Mouse (Mus musculus): ENCODE data around the gene Ttn.

The Ttn gene

DNA sequence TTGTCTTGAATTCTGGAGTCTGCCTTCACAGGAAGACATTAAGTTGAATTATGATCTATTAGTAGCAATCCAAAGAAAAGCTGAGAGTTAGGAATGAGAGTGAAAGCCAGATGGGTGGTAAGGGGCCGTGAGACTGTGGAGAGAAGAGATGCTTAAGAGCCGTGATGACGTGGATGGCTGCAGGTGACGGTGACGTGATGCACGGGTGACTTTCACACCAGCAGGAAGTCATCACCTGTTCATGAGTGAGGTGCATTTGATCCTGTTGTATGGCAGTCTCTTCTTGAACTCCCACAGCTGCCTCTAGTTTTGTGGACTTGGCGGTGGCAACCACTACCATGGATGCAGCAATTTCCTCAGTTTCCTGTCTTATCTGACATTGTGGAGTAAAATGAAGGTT, 16.8 kb downstream of the Ttn start:
- no peak for DNase-seq (ENCODE audit: extremely low spot score, low read depth, low spot score)

DNA sequence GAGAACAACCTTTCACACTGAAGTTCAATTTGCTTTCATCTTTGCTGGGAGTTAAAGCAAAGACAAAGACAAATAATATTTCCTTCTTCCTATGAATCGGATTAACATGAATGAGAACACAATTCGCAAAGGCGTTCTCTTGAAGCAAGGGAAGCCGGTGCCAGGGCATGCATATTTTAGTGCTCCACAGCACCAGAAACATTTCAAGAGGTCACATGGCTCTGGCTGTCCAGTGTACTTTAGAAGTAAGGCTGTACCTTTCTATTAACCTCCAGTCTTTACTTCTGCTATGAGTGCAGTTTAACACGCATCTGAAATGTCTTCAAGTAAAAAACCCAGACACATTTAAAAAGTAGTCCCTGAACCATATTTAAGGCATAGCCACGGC, 20.3 kb downstream of the Ttn start:
- DNase-seq (ENCODE audit: extremely low spot score, low read depth, low spot score), result no peak

DNA sequence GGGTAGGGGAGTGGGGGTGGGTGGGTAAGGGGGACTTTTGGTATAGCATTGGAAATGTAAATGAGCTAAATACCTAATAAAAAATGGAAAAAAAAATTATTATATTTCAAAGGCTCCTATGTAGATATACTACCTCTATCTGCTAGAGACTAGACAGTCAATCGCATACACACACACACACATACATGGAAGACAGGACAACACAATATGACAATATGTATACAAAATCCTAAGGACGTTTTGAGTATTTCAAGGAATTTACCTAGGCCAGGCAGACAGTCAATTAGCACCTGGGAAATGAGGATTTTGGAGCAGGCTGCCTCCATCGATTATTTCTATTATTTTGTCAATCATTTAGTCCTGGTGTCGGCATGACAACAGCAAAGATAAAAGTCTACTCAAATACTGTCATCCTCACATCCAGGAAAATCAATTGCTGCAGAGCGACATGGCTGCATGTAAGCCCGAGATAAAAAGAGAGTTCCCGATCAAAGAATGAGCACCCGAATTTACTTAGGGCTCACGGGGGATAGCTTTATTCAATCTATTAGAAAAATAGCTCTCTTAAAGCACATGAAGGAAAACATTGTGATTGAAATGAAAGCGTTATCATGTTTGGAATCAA, 20.8 kb downstream of the Ttn start:
- no peak for DNase-seq (ENCODE audit: extremely low spot score, low read depth, low spot score)

DNA sequence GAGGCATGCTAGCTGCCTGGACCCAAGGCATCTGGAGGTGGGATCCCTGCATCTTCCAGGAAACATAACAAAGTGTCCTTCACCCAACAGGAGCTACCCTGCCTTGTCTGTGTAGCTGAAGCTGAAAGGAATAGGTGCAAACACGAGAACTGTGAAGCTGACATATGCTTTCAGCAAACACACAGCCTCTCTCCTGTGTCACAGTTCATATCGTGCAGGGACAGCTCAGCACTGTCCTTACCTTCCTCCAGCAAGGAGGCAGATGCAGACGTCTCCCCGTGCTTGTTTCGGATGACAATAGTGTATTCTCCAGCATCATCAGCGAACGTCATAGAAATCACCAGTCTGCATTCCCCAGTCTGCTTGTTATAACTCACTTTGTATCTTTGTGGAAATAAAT, 32.6 kb downstream of the Ttn start:
- DNase-seq (ENCODE audit: extremely low spot score, low read depth, low spot score), result no peak

DNA sequence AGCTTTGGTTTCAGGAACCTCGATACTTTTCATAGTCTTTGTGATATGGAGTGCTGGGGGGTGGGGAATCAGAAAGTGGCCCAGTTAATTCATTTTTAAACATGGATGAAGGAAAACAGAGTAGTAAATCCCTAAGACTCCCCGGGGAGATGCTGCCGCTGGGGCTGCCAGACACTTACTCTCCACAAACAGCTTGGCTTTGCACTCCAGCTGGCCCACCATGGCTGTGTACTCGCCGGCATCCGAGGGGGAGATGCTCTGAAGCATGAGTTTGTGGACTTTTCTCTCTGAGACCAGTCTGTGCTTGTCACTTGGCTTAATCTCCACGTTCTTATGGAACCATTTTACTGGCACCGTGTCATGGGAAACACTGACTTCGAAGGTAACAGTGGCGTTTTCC, 43.8 kb downstream of the Ttn start:
- DNase-seq (ENCODE audit: extremely low spot score, low read depth, low spot score), result no peak

DNA sequence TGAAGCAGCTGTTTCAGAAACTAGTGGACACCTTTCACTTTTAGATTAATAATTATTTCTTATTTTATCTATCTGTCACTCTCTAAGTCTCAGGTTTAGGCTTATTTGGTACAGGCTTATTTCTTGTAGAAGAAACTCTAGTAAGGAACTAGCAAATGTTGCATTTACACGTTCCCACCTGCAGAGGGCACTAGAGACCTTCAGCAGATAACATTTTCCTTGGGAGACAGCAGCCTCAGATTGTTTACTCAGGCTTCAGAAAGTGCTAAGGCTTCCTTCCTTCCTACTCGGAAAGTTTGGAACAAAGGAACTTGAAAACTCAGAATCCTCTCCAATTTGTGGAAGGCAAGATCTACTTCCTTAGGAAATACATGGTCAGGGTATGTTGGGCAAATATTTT, 52.6 kb downstream of the Ttn start:
- DNase-seq (ENCODE audit: extremely low spot score, low read depth, low spot score), result peak; percentile 66

DNA sequence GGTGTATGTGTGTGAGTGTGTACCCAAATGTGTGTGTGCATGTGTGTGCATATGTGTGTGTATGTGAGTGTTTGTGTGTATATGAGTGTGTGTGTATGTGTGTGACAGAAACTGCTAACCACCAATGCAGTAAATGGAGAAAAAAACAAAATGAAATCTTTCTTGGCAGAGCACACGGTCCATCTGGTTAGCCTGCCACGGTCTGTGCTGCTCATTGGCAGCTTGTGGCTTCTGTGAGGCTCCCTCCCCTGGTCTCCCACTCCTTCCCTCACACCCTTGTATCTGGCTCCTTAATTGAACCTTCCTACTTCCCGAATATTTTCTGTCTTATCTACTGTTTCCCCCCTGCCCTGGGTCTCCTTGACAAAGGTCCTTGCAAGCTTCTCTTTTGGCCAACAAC, 53.5 kb downstream of the Ttn start:
- DNase-seq (ENCODE audit: extremely low spot score, low read depth, low spot score), result no peak

DNA sequence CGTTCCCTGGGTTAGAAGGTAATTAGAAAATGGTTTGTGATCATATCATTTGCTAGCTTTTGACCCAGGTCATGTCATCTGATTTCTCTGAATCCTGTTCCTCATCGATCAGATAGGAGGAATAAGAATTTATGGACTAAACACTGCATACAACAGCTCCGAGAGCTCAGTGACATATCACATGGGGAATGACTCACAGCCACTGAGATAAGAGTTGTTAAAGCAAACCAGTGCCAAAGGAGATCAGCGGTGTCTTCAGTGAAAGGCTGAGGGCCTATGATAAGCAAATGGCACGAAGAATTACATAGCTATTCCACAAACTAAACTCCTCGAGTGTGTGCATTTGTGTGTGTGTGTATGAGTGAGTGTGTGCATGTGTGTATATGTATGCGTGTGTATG, 54.0 kb downstream of the Ttn start:
- DNase-seq (ENCODE audit: extremely low spot score, low read depth, low spot score), result no peak

DNA sequence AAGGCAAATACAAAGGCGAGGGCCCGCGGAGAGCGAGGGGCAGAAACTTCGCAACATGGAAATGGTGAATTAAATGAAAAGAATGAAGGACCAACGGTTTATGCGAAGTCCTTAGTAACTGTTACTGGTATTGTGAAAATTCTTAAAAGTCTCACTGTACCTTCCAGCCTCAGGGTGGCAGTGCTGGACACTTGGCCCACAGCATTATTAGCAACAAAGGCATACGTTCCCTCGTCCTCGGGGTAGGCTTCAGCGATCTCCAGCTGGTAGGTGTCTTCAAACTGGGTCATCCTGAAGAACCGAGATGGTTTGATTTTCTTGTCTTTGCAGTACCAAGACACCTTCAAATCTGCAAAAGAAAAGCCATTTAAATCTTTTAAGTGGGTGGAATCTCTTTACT, 55.4 kb downstream of the Ttn start:
- no peak for DNase-seq (ENCODE audit: extremely low spot score, low read depth, low spot score)

DNA sequence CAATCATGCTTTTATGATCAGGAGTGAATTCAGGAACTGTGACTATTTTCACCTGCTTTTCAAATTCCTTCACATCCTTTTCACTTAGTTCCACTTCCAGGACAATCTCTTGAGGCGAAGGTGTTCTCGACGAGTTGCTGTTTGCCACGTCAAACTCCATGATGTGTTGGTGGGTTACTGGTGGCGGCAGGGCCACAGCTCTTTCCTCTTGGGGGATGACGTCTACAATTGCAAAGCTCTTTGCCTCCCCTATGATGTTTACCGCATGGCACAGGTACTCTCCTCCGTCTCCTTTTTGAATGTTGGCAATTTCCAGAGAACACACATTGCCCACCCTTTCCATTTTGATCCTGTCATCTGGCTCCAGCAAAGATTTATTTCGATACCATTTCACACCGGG, 67.4 kb downstream of the Ttn start:
- no peak for DNase-seq (ENCODE audit: extremely low spot score, low read depth, low spot score)

DNA sequence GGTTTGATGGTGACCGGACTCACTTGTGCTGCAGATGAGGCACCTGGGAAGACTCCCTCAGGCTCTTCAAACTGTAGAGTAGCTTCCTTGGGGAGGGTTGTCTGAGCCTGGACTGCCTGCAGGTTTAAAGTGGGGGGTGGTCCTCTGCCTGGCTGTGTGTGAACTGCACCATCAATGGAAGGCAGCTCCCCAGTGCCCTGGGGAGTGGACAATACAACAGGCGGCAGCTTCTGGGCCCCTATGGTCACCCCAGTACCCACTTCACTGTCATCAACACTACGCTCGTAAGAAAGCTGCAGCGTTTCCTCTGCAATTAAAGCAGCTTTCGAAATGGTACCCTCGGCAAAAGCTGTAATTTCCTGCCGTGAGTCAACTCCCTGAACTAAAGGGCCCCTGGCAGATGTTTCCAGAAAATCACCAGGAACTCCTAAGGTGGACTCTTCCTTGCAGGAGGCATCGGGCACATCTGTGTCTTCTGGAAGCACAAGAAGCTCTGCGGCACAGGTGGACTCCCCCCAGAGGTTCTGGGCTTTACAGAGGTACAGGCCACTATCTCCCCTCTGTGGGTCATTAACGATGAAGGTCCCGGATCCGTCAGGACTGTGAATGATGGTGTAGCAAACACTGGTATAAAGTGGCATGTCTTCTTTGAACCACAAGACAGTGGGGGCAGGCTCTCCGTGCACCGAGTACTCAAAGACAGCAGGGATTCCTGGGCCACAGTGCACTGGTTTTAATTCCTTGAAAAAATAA, 73.5 kb downstream of the Ttn start:
- no peak for DNase-seq (ENCODE audit: extremely low spot score, low read depth, low spot score)

DNA sequence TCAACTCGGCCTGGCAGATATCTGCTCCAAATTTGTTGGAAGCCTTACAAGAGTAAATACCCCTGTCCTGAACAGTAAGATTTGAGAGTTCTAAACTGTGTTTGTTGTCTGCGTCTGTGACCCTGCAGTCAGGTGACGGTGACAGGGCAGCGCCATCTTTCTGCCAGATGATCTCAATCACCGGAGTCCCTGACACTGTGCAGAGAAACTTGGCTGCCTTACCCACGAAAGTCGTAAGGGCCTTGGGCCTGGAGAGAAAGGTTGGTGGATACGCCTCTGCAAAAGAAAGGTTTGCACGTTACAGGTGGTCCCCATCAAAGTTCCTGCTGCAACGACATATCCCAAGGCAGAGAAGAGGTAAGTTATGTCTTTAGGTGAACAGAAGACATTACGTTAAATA, 79.0 kb downstream of the Ttn start:
- DNase-seq (ENCODE audit: extremely low spot score, low read depth, low spot score), result no peak

DNA sequence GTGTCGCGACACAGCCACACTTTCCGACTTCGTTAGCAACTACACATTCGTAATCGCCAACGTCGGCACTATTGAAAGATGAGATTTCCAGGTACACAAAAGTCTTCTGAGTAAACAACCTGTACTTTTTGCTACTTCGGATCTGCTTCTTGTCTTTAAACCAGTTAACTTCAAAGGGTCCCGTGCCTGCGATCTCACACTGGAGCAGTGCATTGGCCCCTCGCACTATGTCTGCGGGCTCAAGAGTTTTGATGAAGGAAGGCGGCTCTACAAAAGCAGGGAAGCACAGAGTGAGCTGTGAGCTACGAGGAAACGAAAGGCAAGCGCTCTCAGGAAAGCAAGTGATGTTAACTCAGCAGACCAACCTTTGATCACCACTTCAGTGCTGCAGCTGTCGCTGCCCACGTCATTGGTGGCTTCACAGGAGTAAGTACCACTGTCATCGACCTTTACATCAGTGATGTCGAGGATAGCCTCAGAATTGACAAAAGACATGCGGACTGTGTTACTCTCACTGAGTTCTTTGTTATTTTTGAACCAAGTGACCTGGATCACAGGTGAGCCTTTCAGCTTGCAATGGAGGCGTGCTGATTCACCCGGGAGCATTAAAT, 80.8 kb downstream of the Ttn start:
- DNase-seq (ENCODE audit: extremely low spot score, low read depth, low spot score), result no peak

DNA sequence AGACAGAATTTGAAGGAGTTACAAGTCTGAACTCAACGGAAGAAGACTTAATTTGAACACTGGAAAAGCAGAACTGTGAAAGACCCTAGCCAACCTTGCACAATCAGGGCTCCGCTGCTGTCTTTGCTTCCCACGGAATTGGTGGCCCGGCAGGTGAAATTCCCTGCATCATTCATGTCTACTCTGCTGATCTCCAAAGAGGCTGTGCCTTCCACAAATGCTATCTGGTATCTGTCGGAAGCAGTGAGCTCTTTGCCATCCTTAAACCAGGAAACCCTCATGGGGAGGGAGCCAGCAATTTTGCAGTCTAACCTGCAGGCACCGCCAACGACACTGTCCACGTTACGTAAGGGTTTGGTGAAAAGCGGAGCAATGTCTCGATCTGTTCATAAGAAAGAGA, 82.5 kb downstream of the Ttn start:
- DNase-seq (ENCODE audit: extremely low spot score, low read depth, low spot score), result no peak

DNA sequence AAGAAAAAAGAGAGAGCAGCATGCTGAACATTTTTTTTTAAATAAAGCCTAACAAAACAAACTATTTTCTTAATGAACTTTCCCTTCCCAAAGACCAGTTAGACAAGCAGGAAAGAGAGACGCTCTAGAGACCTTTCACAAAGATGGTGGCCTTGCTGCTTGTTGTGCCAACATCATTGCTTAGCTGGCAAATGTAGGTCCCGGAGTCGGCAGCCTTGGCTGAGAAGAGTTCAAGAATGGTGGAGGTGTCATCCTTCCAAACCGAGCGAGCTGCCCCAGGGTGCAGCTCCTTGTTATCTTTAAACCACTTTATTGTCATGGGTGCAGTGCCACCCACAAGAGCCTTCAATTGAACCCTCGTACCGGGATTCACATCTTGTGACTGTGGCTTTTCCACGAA, 85.4 kb downstream of the Ttn start:
- no peak for DNase-seq (ENCODE audit: extremely low spot score, low read depth, low spot score)

DNA sequence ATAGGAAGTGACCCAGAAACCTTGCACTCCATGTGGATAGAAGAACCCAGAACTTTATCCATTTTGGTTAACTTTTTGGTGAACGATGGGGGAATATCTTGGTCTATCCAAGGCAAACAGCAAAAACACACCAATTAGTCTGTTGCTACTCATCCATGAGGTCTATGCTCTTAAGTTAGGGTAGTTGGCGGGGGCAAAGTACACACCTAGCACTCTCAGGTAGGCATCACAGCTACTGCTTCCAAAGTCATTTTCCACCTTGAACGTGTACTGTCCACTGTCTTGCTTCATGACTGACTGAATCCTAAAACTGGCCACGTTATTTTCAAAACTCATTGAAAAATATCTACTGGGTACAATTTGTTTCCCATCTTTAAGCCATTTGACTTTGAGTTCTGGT, 87.0 kb downstream of the Ttn start:
- no peak for DNase-seq (ENCODE audit: extremely low spot score, low read depth, low spot score)

DNA sequence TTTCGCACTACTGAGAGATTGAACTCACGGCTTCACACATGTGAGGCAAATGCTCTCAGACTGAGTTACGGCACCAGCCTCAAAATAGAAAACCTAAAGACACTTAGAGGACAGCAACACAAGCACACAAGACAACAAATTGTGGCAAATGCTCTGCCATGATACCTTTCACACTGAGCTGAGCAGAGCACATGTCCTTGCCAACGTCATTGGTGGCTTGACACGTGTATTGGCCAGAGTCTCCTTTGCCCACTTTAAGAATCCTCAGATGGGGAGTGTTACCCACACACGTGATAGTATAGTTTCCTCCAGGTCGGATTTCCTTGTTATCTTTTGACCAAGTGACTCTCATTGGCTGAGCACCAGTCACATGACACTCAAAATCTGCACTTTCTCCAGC, 93.6 kb downstream of the Ttn start:
- no peak for DNase-seq (ENCODE audit: extremely low spot score, low read depth, low spot score)

DNA sequence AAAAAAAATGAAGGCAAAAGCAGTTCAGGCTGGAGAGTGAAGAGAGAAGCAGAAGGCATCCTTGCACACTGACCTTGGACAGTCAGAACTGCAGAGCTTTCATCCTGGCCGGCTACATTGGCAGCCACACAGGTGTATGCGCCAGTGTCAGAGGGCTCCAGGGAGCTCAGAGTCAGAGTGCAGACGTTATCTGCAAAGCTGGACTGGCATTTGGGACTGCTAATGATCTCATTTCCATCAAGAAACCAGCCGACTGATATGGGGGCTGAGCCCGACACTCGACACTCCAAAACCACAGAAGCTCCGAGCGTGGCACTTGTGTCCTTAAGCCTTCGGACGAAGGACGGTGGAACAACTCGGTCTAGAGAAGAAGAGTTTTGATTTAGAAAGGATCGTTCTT, 96.5 kb downstream of the Ttn start:
- DNase-seq (ENCODE audit: extremely low spot score, low read depth, low spot score), result no peak

DNA sequence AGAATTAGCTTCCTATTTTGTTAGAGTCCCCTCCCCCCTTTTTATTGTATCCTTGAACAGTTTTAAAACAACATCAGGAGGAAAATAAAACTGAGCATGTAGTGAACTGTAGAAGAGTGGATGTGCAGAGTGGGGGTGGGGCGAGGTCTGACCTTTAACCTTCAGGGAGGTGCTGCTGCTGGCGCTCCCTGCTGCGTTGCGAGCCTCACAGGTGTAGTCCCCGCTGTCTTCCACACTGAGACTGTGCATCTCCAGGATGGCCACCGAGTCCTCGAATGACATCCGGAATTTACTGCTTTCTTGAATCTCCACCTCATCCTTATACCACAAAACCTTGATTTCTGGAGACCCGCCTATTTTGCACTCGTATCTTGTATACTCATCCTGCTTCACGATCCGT, 100.9 kb downstream of the Ttn start:
- no peak for DNase-seq (ENCODE audit: extremely low spot score, low read depth, low spot score)

DNA sequence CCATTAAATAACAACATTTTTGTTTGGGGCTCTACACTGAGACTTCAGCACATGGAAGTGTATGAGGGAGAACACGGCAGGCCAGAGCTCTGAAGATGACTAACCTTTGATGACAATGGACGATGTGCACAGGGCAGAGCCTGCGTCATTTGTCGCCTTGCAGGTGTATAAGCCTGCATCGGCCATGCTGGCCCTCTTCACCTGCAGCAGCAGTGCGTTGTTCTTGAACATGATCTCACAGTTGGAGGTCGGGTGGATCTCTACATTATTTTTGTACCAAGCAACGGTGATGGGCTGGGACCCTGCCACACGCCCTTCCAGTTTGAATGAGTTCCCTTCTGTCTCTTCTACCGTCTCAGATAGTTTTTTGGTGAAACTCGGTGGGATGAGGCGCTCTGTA, 106.8 kb downstream of the Ttn start:
- DNase-seq (ENCODE audit: extremely low spot score, low read depth, low spot score), result no peak

DNA sequence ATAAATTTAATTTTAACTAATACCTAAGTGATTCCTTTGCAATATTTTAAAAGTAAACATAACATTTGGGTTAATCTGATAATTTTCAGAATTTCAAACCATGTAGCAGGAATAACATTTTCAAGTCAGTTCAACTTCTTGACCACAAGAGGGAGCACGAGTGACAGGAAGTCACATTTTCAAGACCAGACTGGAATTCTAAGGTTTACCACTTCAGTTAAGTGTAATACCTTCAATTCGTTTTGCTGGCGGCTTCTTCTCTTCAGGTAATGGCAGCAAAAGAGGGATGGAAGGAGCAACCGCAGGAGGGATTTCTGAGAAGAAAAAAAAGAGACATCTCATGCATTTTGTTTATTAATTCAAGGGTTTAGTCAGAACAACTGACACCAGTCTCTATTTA, 115.4 kb downstream of the Ttn start:
- DNase-seq (ENCODE audit: extremely low spot score, low read depth, low spot score), result peak; percentile 53

DNA sequence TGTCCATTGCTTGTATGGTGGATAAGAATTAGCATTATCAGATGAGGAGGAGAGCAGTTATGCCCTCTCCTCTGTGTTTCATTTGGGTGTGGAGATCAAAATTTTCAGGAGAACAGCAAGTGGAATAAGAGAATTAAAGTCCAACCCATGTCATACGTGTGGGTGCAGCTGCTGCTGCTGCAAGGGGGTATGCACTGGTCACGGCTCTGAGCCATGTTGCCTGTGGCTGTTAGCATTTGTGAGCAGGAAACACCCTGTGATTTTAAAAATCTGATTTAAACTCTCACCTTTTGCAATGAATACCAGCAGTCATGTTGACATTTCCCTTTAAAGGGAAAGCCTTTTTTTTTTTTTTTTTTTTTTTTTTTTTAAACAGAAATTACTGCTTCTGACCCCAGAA, 116.8 kb downstream of the Ttn start:
- DNase-seq (ENCODE audit: extremely low spot score, low read depth, low spot score), result no peak

DNA sequence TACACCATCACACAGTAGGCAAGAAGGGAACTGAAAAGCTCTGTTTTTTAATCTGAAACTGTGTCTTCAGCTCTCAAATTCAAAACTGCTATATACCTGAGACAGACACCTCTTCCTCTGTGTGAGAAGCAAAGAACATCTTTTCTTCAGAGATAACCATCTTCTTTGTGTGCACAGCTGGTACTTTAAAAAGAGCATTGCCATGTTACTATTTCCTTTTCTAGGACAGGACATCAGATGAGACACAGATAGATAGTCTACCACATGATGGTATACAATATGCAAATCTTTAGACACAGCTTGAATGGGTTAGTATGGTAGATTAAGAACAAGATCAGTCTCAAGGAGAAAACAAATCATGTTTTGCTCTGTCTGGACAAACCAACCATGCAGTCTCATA, 121.0 kb downstream of the Ttn start:
- DNase-seq (ENCODE audit: extremely low spot score, low read depth, low spot score), result no peak
